Mouse (Mus musculus): ENCODE results near the gene Iqgap3. TPM values are rescaled to one million over a fixed set of nuclear protein-coding genes. Genes with fewer than 3 reads are reported as not detected.

Gene Iqgap3
- polyA plus RNA-seq (2012; rRNA removed): 3.8 and 4.9 TPM in 2 replicates

- H3K4me1 ChIP-seq (ENCODE audit: control insufficient read depth, insufficient read depth, low read length): peaks cover 10% of the 10 kb centered on the region
- peak within 1 kb of the TSS; percentile 83 for H3K4me3 ChIP-seq (ENCODE audit: control insufficient read depth, low read depth, low read length)
- no peak for TF ChIP-seq CTCF (IDR thresholded peaks at IDR 0.05; ENCODE audit: control insufficient read depth, insufficient read depth, insufficient replicate concordance, low read depth, low read length)
- TF ChIP-seq POLR2A (IDR thresholded peaks at IDR 0.05; ENCODE audit: control insufficient read depth, low read depth, low read length): peak; percentile 19
- no peaks in the 10 kb centered on the region for H3K27me3 ChIP-seq (ENCODE audit: control insufficient read depth, insufficient read depth, low read length)
- H3K36me3 ChIP-seq (ENCODE audit: control insufficient read depth, insufficient read depth, low read length): no peaks in the 10 kb centered on the region
- H3K27ac ChIP-seq (ENCODE audit: control insufficient read depth, insufficient read depth, low read depth, low read length): no peak within 1 kb of the TSS
Observed at GRCm38 (mm10) chr3:88081345-88082223, at the start of gene Iqgap3. Iqgap3 (plus strand) TSS chr3:88081971.

- no peaks in the 10 kb centered on the region for H3K27me3 ChIP-seq (ENCODE audit: control insufficient read depth, insufficient read depth, low read length)
- H3K36me3 ChIP-seq (ENCODE audit: control insufficient read depth, insufficient read depth, low read length): no peaks in the 10 kb centered on the region
- no peak overlapping the region for H3K4me3 ChIP-seq (ENCODE audit: control insufficient read depth, low read depth, low read length)
- no peak for TF ChIP-seq CTCF (IDR thresholded peaks at IDR 0.05; ENCODE audit: control insufficient read depth, insufficient read depth, insufficient replicate concordance, low read depth, low read length)
- no peak for TF ChIP-seq POLR2A (IDR thresholded peaks at IDR 0.05; ENCODE audit: control insufficient read depth, low read depth, low read length)
- H3K27ac ChIP-seq (ENCODE audit: control insufficient read depth, insufficient read depth, low read depth, low read length): no peak overlapping the region
- peaks cover 6% of the 10 kb centered on the region; the same call in 1 of the 2 replicates for H3K4me1 ChIP-seq (ENCODE audit: control insufficient read depth, insufficient read depth, low read length)
Observed at GRCm38 (mm10) chr3:88033506-88033905, 48.3 kb upstream of the Iqgap3 start.

GRCm38 (mm10) chr3:88035561-88036293 lies 46.0 kb upstream of the Iqgap3 start:
- Histone ChIP-seq H3K4me3 (ENCODE audit: control insufficient read depth, low read depth, low read length) (no peak overlapping the region), H3K36me3 (ENCODE audit: control insufficient read depth, insufficient read depth, low read length) (no peaks in the 10 kb centered on the region), H3K4me1 (ENCODE audit: control insufficient read depth, insufficient read depth, low read length) (peaks cover 5% of the 10 kb centered on the region; the same call in 1 of the 2 replicates), H3K27me3 (ENCODE audit: control insufficient read depth, insufficient read depth, low read length) (no peaks in the 10 kb centered on the region), H3K27ac (ENCODE audit: control insufficient read depth, insufficient read depth, low read depth, low read length) (no peak overlapping the region)
- TF ChIP-seq POLR2A (IDR thresholded peaks at IDR 0.05; ENCODE audit: control insufficient read depth, low read depth, low read length) (no peak), CTCF (IDR thresholded peaks at IDR 0.05; ENCODE audit: control insufficient read depth, insufficient read depth, insufficient replicate concordance, low read depth, low read length) (no peak)

GRCm38 (mm10) chr3:88042661-88043421 lies 38.9 kb upstream of the Iqgap3 start, which contains the start of gene Gpatch4:
Gpatch4 (plus strand) TSS chr3:88043108.
- Histone ChIP-seq H3K36me3 (ENCODE audit: control insufficient read depth, insufficient read depth, low read length) (no peaks in the 10 kb centered on the region), H3K4me3 (ENCODE audit: control insufficient read depth, low read depth, low read length) (peak within 1 kb of the TSS; percentile 97), H3K27me3 (ENCODE audit: control insufficient read depth, insufficient read depth, low read length) (no peaks in the 10 kb centered on the region), H3K4me1 (ENCODE audit: control insufficient read depth, insufficient read depth, low read length) (peaks cover 3% of the 10 kb centered on the region), H3K27ac (ENCODE audit: control insufficient read depth, insufficient read depth, low read depth, low read length) (peak within 1 kb of the TSS; percentile 47; the same call in 1 of the 2 replicates)
- TF ChIP-seq POLR2A (IDR thresholded peaks at IDR 0.05; ENCODE audit: control insufficient read depth, low read depth, low read length) (peak; percentile 69), CTCF (IDR thresholded peaks at IDR 0.05; ENCODE audit: control insufficient read depth, insufficient read depth, insufficient replicate concordance, low read depth, low read length) (no peak)

GRCm38 (mm10) chr3:88049532-88049931 lies 32.2 kb upstream of the Iqgap3 start:
- Histone ChIP-seq H3K4me1 (ENCODE audit: control insufficient read depth, insufficient read depth, low read length) (no peaks in the 10 kb centered on the region), H3K27me3 (ENCODE audit: control insufficient read depth, insufficient read depth, low read length) (no peaks in the 10 kb centered on the region), H3K4me3 (ENCODE audit: control insufficient read depth, low read depth, low read length) (no peak overlapping the region), H3K36me3 (ENCODE audit: control insufficient read depth, insufficient read depth, low read length) (no peaks in the 10 kb centered on the region; the same call in none of the 2 replicates), H3K27ac (ENCODE audit: control insufficient read depth, insufficient read depth, low read depth, low read length) (no peak overlapping the region)
- TF ChIP-seq POLR2A (IDR thresholded peaks at IDR 0.05; ENCODE audit: control insufficient read depth, low read depth, low read length): no peak

- no peak for TF ChIP-seq CTCF (IDR thresholded peaks at IDR 0.05; ENCODE audit: control insufficient read depth, insufficient read depth, insufficient replicate concordance, low read depth, low read length)
- no peak for TF ChIP-seq POLR2A (IDR thresholded peaks at IDR 0.05; ENCODE audit: control insufficient read depth, low read depth, low read length)
- Histone ChIP-seq H3K36me3 (ENCODE audit: control insufficient read depth, insufficient read depth, low read length) (no peaks in the 10 kb centered on the region; the same call in none of the 2 replicates), H3K4me3 (ENCODE audit: control insufficient read depth, low read depth, low read length) (no peak overlapping the region), H3K4me1 (ENCODE audit: control insufficient read depth, insufficient read depth, low read length) (peaks cover 8% of the 10 kb centered on the region), H3K27me3 (ENCODE audit: control insufficient read depth, insufficient read depth, low read length) (no peaks in the 10 kb centered on the region), H3K27ac (ENCODE audit: control insufficient read depth, insufficient read depth, low read depth, low read length) (no peak overlapping the region)
Observed at GRCm38 (mm10) chr3:88057030-88057429, 24.7 kb upstream of the Iqgap3 start.
